Mouse (Mus musculus): Measurements from ENCODE around the gene 1700061G19Rik. TPM values are rescaled to one million over a fixed set of nuclear protein-coding genes. Genes with fewer than 3 reads are reported as not detected.

The 1700061G19Rik gene
- 0.29 and 0.50 TPM in 2 replicates for polyA plus RNA-seq (2015; fragmentation: Nextera tagmentation; extraction: Ambion mirVana)

- no peak within 1 kb of the TSS for H3K4me2 ChIP-seq (ENCODE audit: low read length)
- no peaks in the 10 kb centered on the region for H3K36me3 ChIP-seq (ENCODE audit: control insufficient read depth, insufficient read depth, low read length)
- no peaks in the 10 kb centered on the region for H3K9me3 ChIP-seq (ENCODE audit: control insufficient read depth, low read length)
- no peak within 1 kb of the TSS for H3K27ac ChIP-seq (ENCODE audit: low read depth, low read length)
- ATAC-seq: no peak
- H3K4me3 ChIP-seq (ENCODE audit: low read length): no peak within 1 kb of the TSS
- 87% methylated on average over 12 of the region's 12 CpGs for WGBS
- H3K4me1 ChIP-seq (ENCODE audit: control insufficient read depth, insufficient read depth, low read depth, low read length): no peaks in the 10 kb centered on the region
- H3K9ac ChIP-seq (ENCODE audit: low read depth, low read length): no peak within 1 kb of the TSS
- no peaks in the 10 kb centered on the region for H3K27me3 ChIP-seq (replicated peaks; ENCODE audit: control insufficient read depth, insufficient read depth, low read length)
Measured at GRCm38 (mm10) chr17:56874936-56875651, at the start of gene 1700061G19Rik. TSS of gene 1700061G19Rik (plus strand) at chr17:56875477.

DNA sequence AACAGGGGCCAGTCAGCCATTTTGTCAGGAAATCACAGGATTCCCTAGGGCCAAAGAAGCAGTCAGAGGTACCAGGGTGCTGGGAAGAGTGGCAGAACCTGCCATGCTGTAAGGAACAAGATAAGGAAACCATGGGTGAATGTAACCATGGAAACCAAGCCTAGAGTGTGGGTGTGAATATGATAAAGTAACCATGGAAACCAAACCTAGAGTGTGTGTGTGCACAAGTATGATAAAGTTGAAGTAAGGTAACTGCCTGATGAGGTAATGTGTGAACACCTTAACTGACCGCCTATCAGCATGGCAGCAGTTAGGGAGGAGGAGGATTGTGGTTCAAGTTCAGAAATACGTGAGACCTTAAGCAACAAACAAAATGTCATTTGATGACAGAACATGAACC, 48.6 kb upstream of the 1700061G19Rik start:
- Histone ChIP-seq H3K9me3 (ENCODE audit: control insufficient read depth, low read length) (no peaks in the 10 kb centered on the region), H3K36me3 (ENCODE audit: control insufficient read depth, insufficient read depth, low read length) (no peaks in the 10 kb centered on the region), H3K9ac (ENCODE audit: low read depth, low read length) (no peak overlapping the region), H3K4me2 (ENCODE audit: low read length) (no peak overlapping the region), H3K4me3 (ENCODE audit: low read length) (no peak overlapping the region), H3K27ac (ENCODE audit: low read depth, low read length) (no peak overlapping the region), H3K27me3 (replicated peaks; ENCODE audit: control insufficient read depth, insufficient read depth, low read length) (peaks cover 3% of the 10 kb centered on the region; the same call in 1 of the 2 replicates), H3K4me1 (ENCODE audit: control insufficient read depth, insufficient read depth, low read depth, low read length) (peaks cover 15% of the 10 kb centered on the region)
- WGBS: 85% methylated on average over 2 of the region's 2 CpGs
- ATAC-seq: no peak

DNA sequence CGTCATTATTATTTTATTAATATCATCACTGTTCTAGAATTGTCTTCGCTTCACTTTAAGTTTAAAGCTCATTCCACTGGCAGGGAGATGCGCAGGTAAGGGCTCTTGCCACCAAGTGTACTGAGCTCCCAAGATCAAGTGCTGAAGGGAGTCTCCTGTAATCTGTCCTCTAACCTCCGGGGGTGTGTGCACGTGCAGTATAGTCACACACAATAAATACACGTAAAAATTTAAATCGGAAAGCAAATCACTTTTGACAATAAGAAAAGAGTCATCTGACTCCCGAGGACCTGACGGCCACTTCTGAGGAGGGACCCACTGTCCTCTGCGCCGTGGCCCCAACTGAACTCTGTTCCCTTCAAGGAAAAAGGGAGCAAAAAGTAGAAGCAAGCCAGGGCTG, 46.1 kb upstream of the 1700061G19Rik start:
- ATAC-seq: no peak
- WGBS: 31% methylated on average over 11 of the region's 11 CpGs
- peak overlapping the region; percentile 90 for H3K4me2 ChIP-seq (ENCODE audit: low read length)
- no peaks in the 10 kb centered on the region for H3K9me3 ChIP-seq (ENCODE audit: control insufficient read depth, low read length)
- H3K9ac ChIP-seq (ENCODE audit: low read depth, low read length): no peak overlapping the region
- H3K27me3 ChIP-seq (replicated peaks; ENCODE audit: control insufficient read depth, insufficient read depth, low read length): peaks cover 3% of the 10 kb centered on the region; the same call in 1 of the 2 replicates
- no peak overlapping the region for H3K27ac ChIP-seq (ENCODE audit: low read depth, low read length)
- H3K4me1 ChIP-seq (ENCODE audit: control insufficient read depth, insufficient read depth, low read depth, low read length): peaks cover 15% of the 10 kb centered on the region
- H3K4me3 ChIP-seq (ENCODE audit: low read length): peak overlapping the region; percentile 71
- H3K36me3 ChIP-seq (ENCODE audit: control insufficient read depth, insufficient read depth, low read length): no peaks in the 10 kb centered on the region

GRCm38 (mm10) chr17:56829795-56830194, 45.5 kb upstream of the 1700061G19Rik start:
- Histone ChIP-seq H3K4me2 (ENCODE audit: low read length) (peak overlapping the region; percentile 90), H3K4me3 (ENCODE audit: low read length) (peak overlapping the region; percentile 71), H3K27ac (ENCODE audit: low read depth, low read length) (no peak overlapping the region), H3K36me3 (ENCODE audit: control insufficient read depth, insufficient read depth, low read length) (no peaks in the 10 kb centered on the region), H3K9me3 (ENCODE audit: control insufficient read depth, low read length) (no peaks in the 10 kb centered on the region), H3K4me1 (ENCODE audit: control insufficient read depth, insufficient read depth, low read depth, low read length) (peaks cover 15% of the 10 kb centered on the region), H3K9ac (ENCODE audit: low read depth, low read length) (peak overlapping the region; percentile 60), H3K27me3 (replicated peaks; ENCODE audit: control insufficient read depth, insufficient read depth, low read length) (peaks cover 3% of the 10 kb centered on the region; the same call in 1 of the 2 replicates)
- WGBS: under 1% methylated on average over 27 of the region's 27 CpGs
- ATAC-seq: no peak

- Histone ChIP-seq H3K36me3 (ENCODE audit: control insufficient read depth, insufficient read depth, low read length) (no peaks in the 10 kb centered on the region), H3K9ac (ENCODE audit: low read depth, low read length) (peak within 1 kb of the TSS; percentile 60), H3K4me3 (ENCODE audit: low read length) (peak within 1 kb of the TSS; percentile 71), H3K4me2 (ENCODE audit: low read length) (peak within 1 kb of the TSS; percentile 90), H3K27ac (ENCODE audit: low read depth, low read length) (peak within 1 kb of the TSS; percentile 63; the same call in 1 of the 2 replicates), H3K27me3 (replicated peaks; ENCODE audit: control insufficient read depth, insufficient read depth, low read length) (peaks cover 3% of the 10 kb centered on the region; the same call in 1 of the 2 replicates), H3K9me3 (ENCODE audit: control insufficient read depth, low read length) (no peaks in the 10 kb centered on the region), H3K4me1 (ENCODE audit: control insufficient read depth, insufficient read depth, low read depth, low read length) (peaks cover 15% of the 10 kb centered on the region)
- ATAC-seq: no peak
- WGBS: 2% methylated on average over 25 of the region's 62 CpGs
Measured at GRCm38 (mm10) chr17:56830411-56831110, 44.7 kb upstream of the 1700061G19Rik start, which contains the start of gene Rfx2. TSS of gene Rfx2 (minus strand) at chr17:56831013.

DNA sequence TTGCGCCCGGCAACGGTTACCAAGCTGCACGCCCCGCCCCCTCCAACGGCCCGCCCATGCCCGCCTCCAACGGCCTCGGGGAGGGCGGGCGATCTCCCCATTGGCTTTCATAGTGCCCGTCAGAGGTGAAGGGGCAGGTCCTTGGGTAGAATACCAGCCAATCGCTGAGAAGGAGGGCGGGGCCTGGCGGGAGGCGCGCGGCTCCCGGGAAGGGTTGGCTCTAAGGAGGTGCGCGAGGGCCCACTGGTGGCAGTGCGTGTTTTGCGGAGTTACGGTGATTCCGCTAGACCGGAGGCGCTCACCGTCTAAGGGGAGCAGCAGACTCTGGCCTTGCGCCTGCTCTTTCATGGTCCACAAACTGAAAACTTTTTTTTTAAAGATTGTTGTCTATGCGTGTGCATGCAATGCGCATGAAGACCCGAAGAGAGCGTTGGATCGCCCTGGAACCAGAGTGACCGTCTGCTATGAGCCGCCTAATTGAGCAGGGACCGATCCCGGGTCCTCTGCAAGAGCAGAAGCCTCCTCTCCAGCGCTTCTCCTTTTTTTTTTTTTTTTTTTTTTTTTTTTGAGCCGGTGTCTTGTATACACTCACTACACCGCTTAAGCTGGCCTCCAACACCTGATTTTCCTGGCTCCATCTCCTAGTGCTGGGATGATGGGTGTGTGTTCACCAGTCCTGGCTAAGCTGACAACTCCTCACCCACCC, 44.0 kb upstream of the 1700061G19Rik start:
- Histone ChIP-seq H3K9me3 (ENCODE audit: control insufficient read depth, low read length) (no peaks in the 10 kb centered on the region), H3K27ac (ENCODE audit: low read depth, low read length) (no peak overlapping the region; the same call in 1 of the 2 replicates), H3K27me3 (replicated peaks; ENCODE audit: control insufficient read depth, insufficient read depth, low read length) (peaks cover 3% of the 10 kb centered on the region; the same call in 1 of the 2 replicates), H3K9ac (ENCODE audit: low read depth, low read length) (peak overlapping the region; percentile 60; the same call in 1 of the 2 replicates), H3K36me3 (ENCODE audit: control insufficient read depth, insufficient read depth, low read length) (no peaks in the 10 kb centered on the region), H3K4me1 (ENCODE audit: control insufficient read depth, insufficient read depth, low read depth, low read length) (peaks cover 15% of the 10 kb centered on the region), H3K4me2 (ENCODE audit: low read length) (peak overlapping the region; percentile 90), H3K4me3 (ENCODE audit: low read length) (peak overlapping the region; percentile 71)
- ATAC-seq: peak; percentile 98
- WGBS: 0% methylated on average over 30 of the region's 42 CpGs

DNA sequence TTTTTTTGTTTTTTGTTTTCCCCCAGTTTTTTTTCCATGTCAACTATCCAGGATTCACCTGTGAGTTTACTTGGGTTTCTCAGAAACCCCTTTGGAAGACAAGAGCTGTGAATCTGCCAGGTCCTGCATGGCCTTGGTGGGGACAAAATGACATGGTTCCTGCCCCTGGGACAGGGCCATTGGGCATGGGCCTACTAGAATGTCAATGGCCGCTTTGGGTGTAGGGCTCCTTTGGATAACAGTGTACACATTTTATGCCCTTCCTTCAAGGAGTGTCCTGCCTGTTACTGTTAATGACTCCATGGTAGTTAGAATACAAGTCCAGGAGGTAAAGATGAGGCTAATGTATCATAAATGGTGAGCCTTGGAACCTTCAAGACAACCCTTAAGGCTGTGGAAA, 42.4 kb upstream of the 1700061G19Rik start:
- Histone ChIP-seq H3K27me3 (replicated peaks; ENCODE audit: control insufficient read depth, insufficient read depth, low read length) (peaks cover 3% of the 10 kb centered on the region; the same call in 1 of the 2 replicates), H3K9ac (ENCODE audit: low read depth, low read length) (no peak overlapping the region), H3K36me3 (ENCODE audit: control insufficient read depth, insufficient read depth, low read length) (no peaks in the 10 kb centered on the region), H3K9me3 (ENCODE audit: control insufficient read depth, low read length) (no peaks in the 10 kb centered on the region), H3K4me2 (ENCODE audit: low read length) (no peak overlapping the region), H3K27ac (ENCODE audit: low read depth, low read length) (no peak overlapping the region), H3K4me3 (ENCODE audit: low read length) (no peak overlapping the region), H3K4me1 (ENCODE audit: control insufficient read depth, insufficient read depth, low read depth, low read length) (peaks cover 15% of the 10 kb centered on the region)
- no peak for ATAC-seq
- 97% methylated on average over 1 of the region's 1 CpGs for WGBS

DNA sequence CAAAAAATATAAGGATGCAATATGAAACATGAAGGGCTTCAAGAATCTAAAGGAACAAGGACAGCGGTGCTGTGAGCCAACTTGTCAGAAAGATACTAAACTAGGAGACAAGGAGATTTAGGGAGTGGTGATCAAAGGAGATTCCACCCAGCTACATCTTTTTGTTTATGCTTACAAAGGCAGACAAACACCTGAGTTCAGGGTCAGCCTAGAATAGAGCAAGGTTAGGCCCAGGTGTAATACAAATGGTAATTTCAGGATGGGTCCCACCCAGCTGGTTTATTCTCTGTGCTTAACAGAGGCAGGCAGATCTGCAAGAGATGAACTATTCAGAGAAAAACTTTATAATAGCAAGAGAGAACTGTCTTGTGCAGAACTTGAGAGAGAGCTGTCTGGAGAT, 41.9 kb upstream of the 1700061G19Rik start:
- no peak for ATAC-seq
- H3K27ac ChIP-seq (ENCODE audit: low read depth, low read length): no peak overlapping the region
- WGBS: 97% methylated on average over 1 of the region's 1 CpGs

More for the DNA sequence above, 41.9 kb upstream of the 1700061G19Rik start:
- Histone ChIP-seq H3K4me3 (ENCODE audit: low read length) (no peak overlapping the region), H3K27me3 (replicated peaks; ENCODE audit: control insufficient read depth, insufficient read depth, low read length) (peaks cover 3% of the 10 kb centered on the region; the same call in 1 of the 2 replicates), H3K9ac (ENCODE audit: low read depth, low read length) (no peak overlapping the region), H3K4me1 (ENCODE audit: control insufficient read depth, insufficient read depth, low read depth, low read length) (peaks cover 15% of the 10 kb centered on the region), H3K4me2 (ENCODE audit: low read length) (no peak overlapping the region), H3K9me3 (ENCODE audit: control insufficient read depth, low read length) (no peaks in the 10 kb centered on the region), H3K36me3 (ENCODE audit: control insufficient read depth, insufficient read depth, low read length) (no peaks in the 10 kb centered on the region)

Data from hindbrain, embryonic 16.5 days (tissue).